Mouse (Mus musculus): ENCODE data around the gene Unk.
"Not testable (repeated sequence)": the region's sequence is repeated elsewhere in the genome, so short reads cannot be mapped to it uniquely, and the experiment has no call there.

Gene Unk

GRCm38 (mm10) chr11:116089545-116089944 is 59.4 kb downstream of the Unk start:
- no peak for DNase-seq

GRCm38 (mm10) chr11:116091591-116091990 is 61.5 kb downstream of the Unk start:
- DNase-seq = no peak

- not testable (repeated sequence) for DNase-seq
Measured at GRCm38 (mm10) chr11:116092959-116093358, 62.8 kb downstream of the Unk start.

GRCm38 (mm10) chr11:116093771-116094565 is 63.8 kb downstream of the Unk start:
- DNase-seq = no peak

GRCm38 (mm10) chr11:116095573-116095972 is 65.5 kb downstream of the Unk start:
- no peak for DNase-seq

GRCm38 (mm10) chr11:116096213-116097108 is 66.3 kb downstream of the Unk start:
- DNase-seq = peak in 1 of 2 experiments; percentile 62

GRCm38 (mm10) chr11:116098711-116099460 is 68.8 kb downstream of the Unk start:
- no peak for DNase-seq

- no peak for DNase-seq
Measured at GRCm38 (mm10) chr11:116099462-116099861, 69.3 kb downstream of the Unk start.

- DNase-seq = no peak
Measured at GRCm38 (mm10) chr11:116100385-116100784, 70.3 kb downstream of the Unk start.

- DNase-seq = no peak
Measured at GRCm38 (mm10) chr11:116100839-116101238, 70.7 kb downstream of the Unk start.

GRCm38 (mm10) chr11:116101931-116102381 is 71.8 kb downstream of the Unk start:
- DNase-seq = no peak

GRCm38 (mm10) chr11:116102472-116102871 is 72.3 kb downstream of the Unk start:
- no peak for DNase-seq

GRCm38 (mm10) chr11:116103572-116103971 is 73.5 kb downstream of the Unk start:
- DNase-seq = no peak

GRCm38 (mm10) chr11:116104006-116104646 is 74.0 kb downstream of the Unk start:
- DNase-seq = no peak

GRCm38 (mm10) chr11:116105065-116105464 is 74.9 kb downstream of the Unk start:
- no peak for DNase-seq

- DNase-seq = no peak
Measured at GRCm38 (mm10) chr11:116106154-116106962, 76.2 kb downstream of the Unk start.

- DNase-seq = no peak
Measured at GRCm38 (mm10) chr11:116106963-116107776, 77.0 kb downstream of the Unk start.

GRCm38 (mm10) chr11:116107777-116108285 is 77.7 kb downstream of the Unk start:
- DNase-seq = no peak

- no peak for DNase-seq
Measured at GRCm38 (mm10) chr11:116108464-116109137, 78.5 kb downstream of the Unk start.
